Mouse (Mus musculus): Measurements from ENCODE around the gene Gpatch11.

- TF ChIP-seq POLR2A (IDR thresholded peaks at IDR 0.05; ENCODE audit: borderline replicate concordance, control insufficient read depth, low read depth, low read length) (no peak), CTCF (IDR thresholded peaks at IDR 0.05; ENCODE audit: control insufficient read depth, insufficient read depth, low read length) (no peak)
These were observed 38.1 kb upstream of the Gpatch11 start for GRCm38 (mm10) chr17:78797222-78797621.
